Mouse (Mus musculus) frontal cortex, postnatal 36 days (tissue): Measurements from ENCODE around the gene Sema6d.

Experiments
- DNase-seq, 2 experiments: peaks; one replicate each; pipeline ENCODE4 v3.0.0; 2022; ENCODE audit warnings: low spot score in 2 of 2

Gene Sema6d

DNA sequence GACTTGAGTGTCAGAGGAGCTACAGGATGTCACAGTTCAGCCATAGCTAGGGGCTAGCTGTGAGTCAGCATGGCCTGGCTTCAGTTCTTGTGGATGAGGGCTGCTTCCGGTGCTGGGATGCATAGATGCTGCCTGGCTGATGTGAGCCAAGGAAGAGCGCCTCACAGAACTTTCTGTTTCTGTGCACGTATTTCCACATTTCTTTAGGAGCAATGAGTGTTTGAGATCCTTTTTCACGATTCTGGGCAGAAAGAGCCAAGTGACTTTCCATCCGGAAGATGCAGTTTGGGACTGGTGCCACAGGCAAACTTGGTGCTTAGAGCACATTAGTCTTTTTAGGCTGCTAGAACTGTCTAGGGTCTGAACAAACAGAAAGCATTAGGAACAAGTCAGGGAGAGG, 561.4 kb downstream of the Sema6d start:
- peak in 1 of 2 experiments; percentile 24 for DNase-seq

DNA sequence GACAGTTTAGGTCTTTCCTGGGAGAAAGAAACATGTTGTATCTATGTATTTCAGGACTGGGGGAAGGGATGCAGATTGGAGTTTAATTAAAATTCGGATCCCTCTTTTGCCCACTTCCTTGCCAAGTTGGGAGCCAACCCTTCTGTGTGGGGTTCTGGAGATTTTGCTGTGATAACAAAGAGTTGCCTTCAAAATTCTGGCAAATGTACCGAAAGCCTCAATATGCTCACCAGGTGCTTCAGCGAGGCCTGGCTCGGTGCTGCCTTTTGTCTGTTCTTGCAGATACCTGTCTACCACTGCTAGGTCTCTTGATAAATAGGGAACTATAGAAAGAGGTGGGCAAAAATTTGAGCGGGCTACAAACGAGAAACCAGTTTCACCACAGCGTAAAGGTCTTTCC, 563.4 kb downstream of the Sema6d start:
- DNase-seq = no peak

DNA sequence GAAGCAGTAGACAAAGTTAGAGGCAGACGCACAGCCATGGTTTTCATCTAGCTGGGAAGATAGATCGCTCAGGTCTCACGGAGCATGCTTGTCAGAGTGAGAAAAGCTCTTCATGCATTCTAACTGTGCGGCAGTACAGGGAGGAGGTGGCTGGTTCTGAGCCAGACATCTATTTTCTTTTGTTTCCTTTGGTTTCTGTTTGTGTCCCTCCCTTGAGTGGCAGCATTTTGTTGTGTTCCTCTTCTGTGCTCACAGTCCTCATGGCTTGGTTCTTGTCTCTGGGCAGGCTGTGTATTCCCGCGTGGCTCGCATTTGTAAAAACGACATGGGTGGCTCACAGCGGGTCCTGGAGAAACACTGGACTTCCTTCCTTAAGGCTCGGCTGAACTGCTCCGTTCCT, 567.6 kb downstream of the Sema6d start:
- DNase-seq = no peak

DNA sequence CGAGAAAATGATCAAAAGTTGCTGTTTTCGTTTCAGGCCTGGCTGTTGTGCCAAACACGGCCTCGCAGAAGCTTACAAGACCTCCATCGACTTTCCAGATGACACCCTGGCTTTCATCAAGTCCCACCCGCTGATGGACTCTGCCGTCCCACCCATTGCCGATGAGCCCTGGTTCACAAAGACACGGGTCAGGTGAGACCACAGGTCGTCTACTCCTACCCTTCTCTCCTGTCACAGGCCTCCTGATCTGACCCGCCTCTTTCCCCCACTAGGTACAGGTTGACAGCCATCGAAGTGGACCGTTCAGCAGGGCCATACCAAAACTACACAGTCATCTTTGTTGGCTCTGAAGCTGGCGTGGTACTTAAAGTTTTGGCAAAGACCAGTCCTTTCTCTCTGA, 568.6 kb downstream of the Sema6d start:
- DNase-seq = no peak

- no peak for DNase-seq
Measured at GRCm38 (mm10) chr2:124659601-124660000, 569.8 kb downstream of the Sema6d start.

DNA sequence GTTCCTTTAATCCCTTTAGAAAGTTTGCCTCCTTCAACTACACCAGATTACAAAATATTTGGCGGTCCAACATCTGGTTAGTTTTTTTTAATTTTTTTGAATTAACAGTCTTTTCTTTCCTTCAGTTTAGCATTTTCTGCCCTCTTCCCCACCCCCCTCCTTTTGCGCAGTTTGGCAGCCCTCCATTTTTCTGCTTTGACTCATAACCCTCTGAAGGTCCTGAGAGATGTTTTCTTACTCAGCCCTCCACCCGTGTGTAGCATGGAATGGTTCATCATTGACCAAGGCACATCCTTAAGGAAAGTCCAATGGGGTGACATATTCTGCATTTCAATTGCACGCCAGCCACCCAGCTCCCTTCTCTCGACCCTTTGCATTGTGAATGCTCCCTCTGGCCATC, 570.9 kb downstream of the Sema6d start:
- DNase-seq = no peak

DNA sequence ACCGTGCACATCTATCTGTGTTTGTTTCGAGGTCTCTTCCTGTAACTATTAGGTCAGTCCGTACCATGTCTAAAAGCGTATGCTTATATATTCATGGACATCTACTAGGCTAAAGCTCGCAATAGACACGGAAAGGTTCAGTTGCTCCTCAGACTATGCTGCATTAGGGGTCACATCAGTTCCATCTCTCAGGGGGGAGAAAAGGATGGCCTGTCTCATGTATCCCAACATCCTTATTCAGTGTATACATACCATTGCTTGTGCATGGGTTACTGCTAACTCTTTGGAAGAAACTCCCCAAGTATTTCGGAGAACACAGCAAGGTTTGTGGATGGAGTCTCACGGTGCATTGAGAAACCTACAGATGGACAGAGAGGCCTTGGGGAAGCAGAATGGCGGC, 571.5 kb downstream of the Sema6d start:
- no peak for DNase-seq

DNA sequence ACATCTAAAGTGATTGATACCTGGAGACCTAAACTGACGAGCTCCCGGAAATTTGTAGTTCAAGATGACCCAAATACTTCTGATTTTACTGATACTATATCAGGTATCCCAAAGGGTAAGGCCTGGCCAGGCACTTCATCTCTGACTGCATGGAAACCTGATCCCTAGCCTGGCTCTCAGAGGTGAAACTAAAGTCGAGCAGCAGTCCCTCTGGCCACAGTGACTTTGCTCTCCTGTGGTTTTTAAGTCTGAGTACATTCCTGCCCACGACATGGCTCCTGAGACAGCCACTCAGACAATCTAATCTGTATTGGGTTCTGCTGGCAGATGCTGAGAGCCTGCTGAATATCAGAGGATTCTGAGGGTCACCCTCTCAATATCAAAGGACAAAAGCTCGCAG, 572.5 kb downstream of the Sema6d start:
- DNase-seq = no peak

- no peak for DNase-seq
Measured at GRCm38 (mm10) chr2:124664191-124664590, 574.4 kb downstream of the Sema6d start.

GRCm38 (mm10) chr2:124668431-124668830, 578.7 kb downstream of the Sema6d start:
- DNase-seq = no peak

DNA sequence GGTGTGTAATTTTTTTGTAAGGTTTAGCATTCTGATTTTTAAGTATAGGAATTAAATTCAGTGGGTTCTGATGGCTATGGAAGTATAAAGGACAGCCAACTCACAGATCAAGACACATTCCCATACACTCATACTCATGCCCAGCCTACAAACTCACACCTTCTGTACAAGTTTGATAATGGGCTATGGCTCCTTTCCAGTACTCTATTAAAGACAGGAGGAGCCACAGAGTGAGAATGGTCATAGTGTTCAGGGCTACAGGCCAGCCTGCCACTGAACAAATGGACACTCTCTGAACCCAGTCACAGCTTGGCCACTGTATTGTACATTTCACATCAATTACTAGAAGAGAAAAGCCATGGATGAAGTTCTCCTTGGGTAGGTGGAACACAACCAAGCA, 583.3 kb downstream of the Sema6d start:
- DNase-seq = no peak

DNA sequence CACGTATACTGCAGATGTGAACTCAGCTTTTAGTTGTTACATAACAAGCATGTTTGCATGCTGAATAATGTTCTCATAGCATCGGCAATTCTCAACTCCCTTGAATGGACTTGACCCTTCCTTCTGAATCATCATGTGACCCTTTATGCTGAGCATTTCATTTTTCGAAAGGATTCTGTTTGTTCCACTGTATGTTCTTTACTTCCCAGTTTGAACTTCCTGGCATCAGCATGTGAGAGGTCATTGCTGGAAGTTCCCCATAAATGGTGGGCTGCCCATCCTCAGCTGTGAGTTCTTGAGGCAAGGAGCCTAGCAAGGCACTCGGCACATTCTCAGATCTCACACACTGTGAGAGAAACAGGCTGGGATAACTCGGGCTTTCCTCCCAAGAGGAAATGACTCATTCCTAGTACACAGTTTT, 594.7 kb downstream of the Sema6d start:
- DNase-seq = no peak

- no peak for DNase-seq
Measured at GRCm38 (mm10) chr2:124690372-124690771, 600.6 kb downstream of the Sema6d start.

GRCm38 (mm10) chr2:124702621-124703020, 612.9 kb downstream of the Sema6d start:
- no peak for DNase-seq

DNA sequence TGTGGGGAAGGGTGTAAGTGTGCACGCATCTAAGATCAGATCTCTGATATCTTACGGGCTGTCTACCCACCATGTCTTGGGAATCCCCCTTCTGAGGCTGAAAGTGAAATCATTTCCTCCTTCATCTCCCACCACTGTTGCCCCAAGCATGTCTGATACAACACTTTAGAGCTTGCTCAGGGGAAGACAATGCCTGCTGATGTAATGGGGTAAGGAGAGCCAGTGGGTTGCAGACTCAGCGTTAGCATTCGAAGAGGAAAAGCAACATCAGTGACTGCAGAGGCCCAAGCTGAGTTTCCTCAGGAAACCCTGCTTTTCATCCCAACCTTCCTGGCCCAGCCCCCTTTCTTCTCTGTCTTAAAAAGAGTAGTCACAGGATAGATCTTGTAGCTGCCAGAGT, 615.2 kb downstream of the Sema6d start:
- no peak for DNase-seq

DNA sequence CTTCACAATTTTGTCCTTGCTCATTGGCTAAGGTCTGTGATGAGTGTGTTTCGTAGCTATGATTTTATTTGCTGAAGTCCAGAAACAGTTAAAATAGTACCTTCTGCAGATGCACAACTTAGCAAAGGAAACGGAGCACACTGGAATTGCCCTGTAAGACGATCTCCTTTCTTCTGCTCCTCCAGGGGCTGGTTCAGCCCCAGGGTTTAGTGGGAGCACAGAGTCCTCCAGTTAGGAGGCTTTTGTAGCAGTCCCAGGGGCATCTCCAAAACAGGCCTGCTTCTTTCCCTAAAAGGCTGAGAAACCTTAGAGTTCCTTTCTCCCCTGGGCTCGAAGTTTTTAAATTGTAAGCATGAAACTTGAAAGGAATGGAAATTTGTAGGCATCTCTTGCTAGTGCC, 616.0 kb downstream of the Sema6d start:
- DNase-seq = no peak

- no peak for DNase-seq
Measured at GRCm38 (mm10) chr2:124706896-124707295, 617.1 kb downstream of the Sema6d start.
